Mouse (Mus musculus) cerebellum, adult 2 months (tissue): ENCODE measurements around the gene Eno3. TPM values are rescaled to one million over a fixed set of nuclear protein-coding genes. Genes with fewer than 3 reads are reported as not detected.
A peak's percentile ranks its signal among the peaks of the same experiment; 100 is the strongest.

ENCODE experiments used
- DNase-seq, 2 experiments: peaks; one replicate each; pipeline ENCODE4 v3.0.0; 2021
- H3K27ac ChIP-seq: fragments of 200-500 bp; 2 replicates; pipeline ENCODE4 v1.5.1; 2012; ENCODE audit warnings: low read length, control low read depth, inconsistent platforms; ENCODE audit not compliant: insufficient read depth
- H3K27me3 ChIP-seq: fragments of 200-500 bp; 2 replicates; pipeline ENCODE4 v1.6.1; 2012; ENCODE audit warnings: inconsistent platforms, mild to moderate bottlenecking, low read length, moderate library complexity; ENCODE audit not compliant: control insufficient read depth, insufficient read depth
- H3K4me1 ChIP-seq: fragments of 200-500 bp; 2 replicates; pipeline ENCODE4 v1.6.1; 2011; ENCODE audit warnings: low read length; ENCODE audit not compliant: control insufficient read depth, insufficient read depth
- H3K4me3 ChIP-seq: fragments of 200-500 bp; replicated peaks from 2 replicates; pipeline ENCODE3; 2011; ENCODE audit warnings: mild to moderate bottlenecking, low read depth, low read length, control low read depth; ENCODE audit not compliant: insufficient read depth
- CTCF ChIP-seq: fragments of 200-500 bp; IDR thresholded peaks from 2 replicates; pipeline ENCODE4 v1.5.1; 2011; ENCODE audit warnings: low read depth, mild to moderate bottlenecking, control low read depth, low read length, moderate library complexity, borderline replicate concordance; ENCODE audit not compliant: insufficient read depth
- POLR2A ChIP-seq: fragments of 200-500 bp; IDR thresholded peaks from 2 replicates; pipeline ENCODE4 v1.6.1; 2011; ENCODE audit warnings: low read length, control low read depth, borderline replicate concordance; ENCODE audit not compliant: insufficient read depth
- whole genome bisulfite sequencing: fragments of 180-500 bp; shearing (Covaris S2); methylation state at CpG from one replicate; pipeline ENCODE4 v1.1.7; 2018; 5-methylcytosine and 5-hydroxymethylcytosine counted together
- polyA plus RNA-seq: library from polyadenylated mRNA; depleted of rRNA; stranded (reverse); fragments of >200 nt; gene quantifications from 2 replicates; pipeline ENCODE4 v1.2.3, GENCODE M21; 2012

Gene Eno3
- polyA plus RNA-seq, 1 experiment: 35.0 TPM

DNA sequence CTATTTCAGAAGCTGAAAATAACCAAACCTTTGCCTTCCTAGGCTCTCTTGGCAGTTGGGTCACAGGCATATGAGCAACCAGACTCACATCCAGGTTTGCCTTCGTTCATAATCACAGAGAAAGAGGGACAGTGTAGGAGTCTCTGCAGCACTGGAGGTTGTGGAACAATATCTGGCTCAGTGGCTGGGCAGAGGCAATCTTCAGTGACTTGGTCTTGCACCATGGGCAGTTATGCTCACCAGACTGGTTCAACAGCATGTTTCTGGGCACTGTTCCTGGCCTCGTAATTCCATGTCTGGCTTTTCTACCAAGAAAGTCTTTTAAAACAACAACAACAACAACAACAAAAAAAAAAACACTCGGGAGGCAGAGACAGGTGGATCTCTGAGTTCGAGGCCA, 21.4 kb upstream of the Eno3 start:
- TF ChIP-seq CTCF: no peak
- TF ChIP-seq POLR2A: no peak
- WGBS: 70% methylated on average over 4 of the region's 4 CpGs
- no peak overlapping the region for H3K27ac ChIP-seq
- no peaks in the 10 kb centered on the region for H3K4me1 ChIP-seq
- H3K4me3 ChIP-seq: no peak overlapping the region
- H3K27me3 ChIP-seq: no peaks in the 10 kb centered on the region
- no peak for DNase-seq

DNA sequence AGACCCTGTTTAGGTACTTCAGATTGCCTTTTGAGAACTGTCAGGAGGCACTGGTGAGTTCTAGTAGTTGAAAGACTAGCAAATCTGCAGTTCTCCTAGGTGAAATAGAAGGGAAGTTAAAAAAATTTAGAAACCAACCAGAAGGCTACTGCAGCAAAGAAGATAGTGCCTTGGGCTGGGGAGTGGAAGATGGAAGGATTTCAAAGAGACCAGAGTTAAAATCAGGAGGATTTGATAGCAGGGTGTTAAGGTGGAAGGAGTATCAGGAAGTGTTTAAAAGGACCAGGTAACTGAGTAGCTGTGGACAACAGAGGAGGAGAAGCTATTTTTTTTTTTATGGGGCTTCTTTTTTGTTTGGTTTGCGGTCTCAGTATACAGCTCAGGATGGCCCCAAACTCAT, 19.2 kb upstream of the Eno3 start:
- H3K4me3 ChIP-seq: no peak overlapping the region
- no peaks in the 10 kb centered on the region for H3K4me1 ChIP-seq
- DNase-seq: no peak
- TF ChIP-seq CTCF (no peak), POLR2A (no peak)
- no peak overlapping the region for H3K27ac ChIP-seq
- no peaks in the 10 kb centered on the region for H3K27me3 ChIP-seq
- 94% methylated on average over 1 of the region's 1 CpGs for WGBS

DNA sequence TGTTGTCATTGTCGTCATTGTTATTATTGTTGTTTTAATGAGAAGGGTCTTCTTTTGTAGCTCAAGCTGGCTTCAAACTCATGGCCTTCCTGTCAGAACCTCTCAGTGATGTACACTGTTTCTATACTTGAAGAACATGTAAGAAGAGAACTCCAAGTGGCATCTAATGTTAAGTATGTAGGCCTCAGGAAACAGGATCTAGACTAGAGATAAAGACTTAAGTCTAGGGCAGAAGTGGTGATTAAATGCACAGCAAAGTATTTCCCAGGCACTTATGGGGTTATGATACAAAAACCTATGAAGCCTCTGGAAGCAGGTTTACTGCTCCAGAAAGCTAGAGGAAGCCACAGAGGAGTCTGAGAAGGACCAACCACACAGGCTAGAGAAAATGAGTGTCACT, 18.7 kb upstream of the Eno3 start:
- Histone ChIP-seq H3K4me1 (no peaks in the 10 kb centered on the region), H3K27me3 (no peaks in the 10 kb centered on the region), H3K4me3 (no peak overlapping the region), H3K27ac (no peak overlapping the region)
- DNase-seq: no peak
- WGBS: 79% methylated on average over 1 of the region's 1 CpGs
- TF ChIP-seq CTCF (no peak), POLR2A (no peak)

DNA sequence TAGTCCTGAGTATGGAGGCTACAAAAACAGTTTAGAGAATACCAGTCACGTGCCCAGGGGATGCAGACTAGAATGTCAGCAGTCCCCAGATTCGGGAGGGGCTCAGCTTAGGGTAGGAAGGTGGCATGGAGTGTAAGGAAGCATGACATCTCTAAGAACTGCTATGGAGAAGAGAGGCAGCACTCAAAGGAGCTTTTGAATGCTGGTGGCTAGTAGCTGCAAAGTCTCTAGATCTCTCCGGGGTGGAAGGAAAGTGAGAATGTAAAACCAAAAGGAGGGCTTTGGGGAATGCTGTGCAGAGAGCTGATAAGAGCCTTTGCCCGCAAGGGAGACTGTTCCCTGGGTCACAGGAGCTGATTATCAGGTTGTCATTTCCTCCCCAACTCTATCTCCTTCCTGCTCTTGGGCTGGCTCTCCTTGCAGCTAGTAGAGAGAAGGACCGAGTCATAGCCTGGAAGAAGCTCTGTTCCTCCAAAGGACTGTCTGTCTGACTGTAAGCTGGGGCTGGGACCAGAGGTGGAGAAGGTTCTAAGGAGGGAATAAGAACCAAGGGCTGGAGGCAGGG, 18.2 kb upstream of the Eno3 start, which contains the start of gene Gp1ba:
Gene Gp1ba (plus strand): TSS at position 409 of the 565 bp plus-strand sequence.
- DNase-seq: no peak
- TF ChIP-seq CTCF: no peak
- TF ChIP-seq POLR2A: no peak
- no peak within 1 kb of the TSS for H3K4me3 ChIP-seq
- no peaks in the 10 kb centered on the region for H3K4me1 ChIP-seq
- 54% methylated on average over 5 of the region's 5 CpGs for WGBS
- H3K27ac ChIP-seq: no peak within 1 kb of the TSS
- no peaks in the 10 kb centered on the region for H3K27me3 ChIP-seq

DNA sequence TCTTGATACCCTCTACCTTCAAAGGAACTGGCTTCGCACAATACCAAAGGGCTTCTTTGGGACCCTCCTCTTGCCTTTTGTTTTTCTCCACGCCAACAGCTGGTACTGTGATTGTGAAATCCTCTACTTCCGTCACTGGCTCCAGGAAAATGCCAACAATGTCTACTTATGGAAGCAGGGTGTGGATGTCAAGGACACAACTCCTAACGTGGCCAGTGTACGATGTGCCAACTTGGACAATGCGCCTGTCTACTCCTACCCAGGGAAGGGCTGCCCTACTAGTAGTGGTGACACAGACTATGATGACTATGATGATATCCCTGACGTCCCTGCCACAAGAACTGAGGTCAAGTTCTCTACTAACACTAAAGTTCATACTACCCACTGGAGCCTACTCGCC, 17.0 kb upstream of the Eno3 start:
- H3K27ac ChIP-seq: no peak overlapping the region
- no peak overlapping the region for H3K4me3 ChIP-seq
- no peak for DNase-seq
- H3K4me1 ChIP-seq: peaks cover under 1% of the 10 kb centered on the region; the same call in 1 of the 2 replicates
- TF ChIP-seq CTCF: no peak
- no peak for TF ChIP-seq POLR2A
- no peaks in the 10 kb centered on the region for H3K27me3 ChIP-seq
- 81% methylated on average over 8 of the region's 8 CpGs for WGBS

DNA sequence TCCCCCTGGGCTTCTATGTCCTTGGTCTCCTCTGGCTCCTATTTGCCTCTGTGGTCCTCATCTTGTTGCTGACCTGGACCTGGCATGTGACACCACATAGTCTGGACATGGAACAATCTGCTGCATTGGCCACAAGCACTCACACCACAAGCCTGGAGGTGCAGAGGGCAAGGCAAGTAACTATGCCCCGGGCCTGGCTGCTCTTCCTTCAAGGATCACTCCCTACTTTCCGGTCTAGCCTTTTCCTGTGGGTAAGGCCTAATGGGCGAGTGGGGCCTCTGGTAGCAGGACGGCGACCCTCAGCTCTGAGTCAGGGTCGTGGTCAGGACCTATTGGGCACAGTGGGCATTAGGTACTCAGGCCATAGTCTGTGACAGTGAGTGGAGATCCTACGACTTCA, 15.8 kb upstream of the Eno3 start:
- no peaks in the 10 kb centered on the region for H3K27me3 ChIP-seq
- no peak overlapping the region for H3K4me3 ChIP-seq
- no peak for DNase-seq
- TF ChIP-seq CTCF (no peak), POLR2A (no peak)
- 82% methylated on average over 7 of the region's 7 CpGs for WGBS
- H3K4me1 ChIP-seq: peaks cover 11% of the 10 kb centered on the region
- H3K27ac ChIP-seq: no peak overlapping the region

DNA sequence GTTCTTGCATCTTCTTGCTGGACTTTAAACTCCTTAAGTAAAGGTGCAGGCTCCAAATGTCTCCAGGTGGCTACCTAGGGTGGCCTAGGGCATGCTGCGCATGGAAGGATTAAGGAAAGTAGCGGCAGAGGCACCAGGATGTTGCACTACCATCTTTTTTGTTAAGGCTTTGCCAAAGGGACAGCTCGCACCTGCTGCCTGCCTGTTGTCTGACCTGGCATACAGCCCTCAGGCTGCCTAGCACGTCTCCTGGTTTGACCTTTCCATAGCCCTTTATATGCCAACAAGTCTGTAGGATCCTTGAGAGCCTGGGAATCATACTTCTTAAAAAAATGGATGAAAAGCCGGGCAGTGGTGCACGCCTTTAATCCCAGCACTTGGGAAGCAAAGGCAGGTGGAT, 14.0 kb upstream of the Eno3 start:
- TF ChIP-seq CTCF (no peak), POLR2A (no peak)
- no peaks in the 10 kb centered on the region for H3K27me3 ChIP-seq
- no peak overlapping the region for H3K4me3 ChIP-seq
- H3K4me1 ChIP-seq: peaks cover 11% of the 10 kb centered on the region
- DNase-seq: peak in 1 of 2 experiments; percentile 23
- WGBS: 34% methylated on average over 6 of the region's 6 CpGs
- H3K27ac ChIP-seq: no peak overlapping the region

DNA sequence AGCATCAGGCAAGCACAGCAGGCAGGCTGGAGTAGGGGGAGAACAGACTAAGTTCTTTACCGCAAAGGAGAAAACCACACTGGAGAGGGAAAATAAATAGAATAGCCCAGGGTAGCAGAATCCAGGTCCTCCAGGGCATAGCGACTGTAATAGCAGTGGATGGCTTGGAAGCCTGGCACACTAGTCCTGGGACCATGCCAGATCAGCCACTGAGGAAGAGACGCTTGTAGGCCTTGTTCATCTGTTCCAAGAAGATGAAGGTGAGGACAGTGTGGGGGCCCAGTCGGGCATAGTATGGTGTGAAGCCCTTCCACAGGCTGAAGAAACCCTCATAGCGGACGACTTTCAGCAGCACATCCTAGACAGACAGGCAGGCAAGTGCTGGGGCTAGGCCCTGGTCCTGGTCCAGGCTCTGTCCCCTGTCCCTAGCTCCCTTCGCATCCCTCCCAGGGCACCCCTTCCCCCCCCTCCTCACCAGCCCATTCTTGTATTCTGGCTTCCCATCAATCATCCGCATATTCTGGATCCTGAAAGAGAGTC, 12.4 kb upstream of the Eno3 start:
- no peak overlapping the region for H3K4me3 ChIP-seq
- H3K4me1 ChIP-seq: peaks cover 15% of the 10 kb centered on the region
- H3K27me3 ChIP-seq: no peaks in the 10 kb centered on the region
- DNase-seq: peak in 1 of 2 experiments; percentile 30
- 62% methylated on average over 8 of the region's 8 CpGs for WGBS
- TF ChIP-seq POLR2A (no peak), CTCF (no peak)
- no peak overlapping the region for H3K27ac ChIP-seq
